Mouse (Mus musculus) stomach, embryonic 15.5 days (tissue): ENCODE results near the gene Tnp2. TPM values are rescaled to one million over a fixed set of nuclear protein-coding genes. Genes with fewer than 3 reads are reported as not detected.
A peak's percentile ranks its signal among the peaks of the same experiment; 100 is the strongest.

Source experiments
- ATAC-seq: fragments of 200-750 bp; cut with Nextera tagmentation; 2 replicates; pipeline ENCODE4 v1.8.0; 2017; ENCODE audit warnings: low read depth, moderate number of reproducible peaks, moderate TSS enrichment; ENCODE audit not compliant: insufficient read depth, low FRiP score
- H3K27ac ChIP-seq: fragments of 300-500 bp; sonication (generic); 2 replicates; pipeline ENCODE4 v1.5.1; 2015; ENCODE audit warnings: mild to moderate bottlenecking, inconsistent platforms
- H3K27me3 ChIP-seq: fragments of 300-500 bp; sonication (generic); replicated peaks from 2 replicates; pipeline ENCODE4 v1.6.1; 2015; ENCODE audit warnings: inconsistent platforms
- H3K36me3 ChIP-seq: fragments of 300-500 bp; sonication (generic); 2 replicates; pipeline ENCODE4 v1.6.1; 2015; ENCODE audit warnings: inconsistent platforms
- H3K4me1 ChIP-seq: fragments of 300-500 bp; sonication (generic); 2 replicates; pipeline ENCODE4 v1.6.1; 2015; ENCODE audit warnings: inconsistent platforms
- H3K4me2 ChIP-seq: fragments of 300-500 bp; sonication (generic); 2 replicates; pipeline ENCODE4 v1.6.1; 2015; ENCODE audit warnings: mild to moderate bottlenecking, inconsistent platforms
- H3K4me3 ChIP-seq: fragments of 300-500 bp; sonication (generic); replicated peaks from 2 replicates; pipeline ENCODE4 v1.5.1; 2015; ENCODE audit warnings: inconsistent platforms
- H3K9ac ChIP-seq: fragments of 300-500 bp; sonication (generic); 2 replicates; pipeline ENCODE4 v1.6.1; 2015; ENCODE audit warnings: inconsistent platforms
- H3K9me3 ChIP-seq: fragments of 300-500 bp; sonication (generic); 2 replicates; pipeline ENCODE4 v1.6.1; 2016; ENCODE audit warnings: inconsistent platforms
- WGBS: fragments of 180-500 bp; shearing (Covaris S2); methylation state at CpG from one replicate; pipeline ENCODE4 v1.1.7; 2015; 5-methylcytosine and 5-hydroxymethylcytosine counted together
- polyA plus RNA-seq: library from polyadenylated mRNA; unstranded; fragments of >200 nt; fragmentation: Nextera tagmentation; extraction: Ambion mirVana; gene quantifications from 2 replicates; pipeline ENCODE4 v1.2.1, GENCODE M21; 2015

Gene Tnp2
- polyA plus RNA-seq, 1 experiment from 2014 or later = not detected

- no peak for ATAC-seq
- Histone ChIP-seq H3K27me3 (no peaks in the 10 kb centered on the region), H3K9ac (no peak overlapping the region), H3K36me3 (no peaks in the 10 kb centered on the region), H3K4me3 (no peak overlapping the region), H3K9me3 (no peaks in the 10 kb centered on the region), H3K4me2 (no peak overlapping the region), H3K4me1 (peaks cover 9% of the 10 kb centered on the region), H3K27ac (no peak overlapping the region)
- WGBS = 61% methylated on average over 5 of the region's 5 CpGs
Observed at GRCm38 (mm10) chr16:10762569-10763180, 25.8 kb downstream of the Tnp2 start.

GRCm38 (mm10) chr16:10761182-10761581 lies 27.3 kb downstream of the Tnp2 start:
- ATAC-seq = no peak
- Histone ChIP-seq H3K9me3 (no peaks in the 10 kb centered on the region), H3K27me3 (no peaks in the 10 kb centered on the region), H3K9ac (no peak overlapping the region), H3K36me3 (no peaks in the 10 kb centered on the region), H3K27ac (no peak overlapping the region), H3K4me1 (peaks cover 9% of the 10 kb centered on the region), H3K4me3 (no peak overlapping the region), H3K4me2 (no peak overlapping the region)
- WGBS = 73% methylated on average over 8 of the region's 8 CpGs

- ATAC-seq = no peak
- Histone ChIP-seq H3K4me1 (0 out of 2 replicates have a peak, but pooled peaks cover 2% of the 10 kb centered on the region), H3K27ac (no peak overlapping the region), H3K27me3 (no peaks in the 10 kb centered on the region), H3K9ac (no peak overlapping the region), H3K4me3 (no peak overlapping the region), H3K36me3 (no peaks in the 10 kb centered on the region), H3K4me2 (no peak overlapping the region), H3K9me3 (no peaks in the 10 kb centered on the region)
- WGBS = 56% methylated on average over 6 of the region's 6 CpGs
Observed at GRCm38 (mm10) chr16:10756168-10756567, 32.3 kb downstream of the Tnp2 start.

- Histone ChIP-seq H3K27me3 (no peaks in the 10 kb centered on the region), H3K27ac (no peak overlapping the region)
- 90% methylated on average over 3 of the region's 3 CpGs for WGBS
Observed at GRCm38 (mm10) chr16:10754521-10755296, 33.8 kb downstream of the Tnp2 start.

GRCm38 (mm10) chr16:10749824-10750223 lies 38.6 kb downstream of the Tnp2 start:
- no peak overlapping the region for H3K4me3 ChIP-seq
- peak; percentile 61 for ATAC-seq
- 36% methylated on average over 7 of the region's 7 CpGs for WGBS
- H3K27ac ChIP-seq = peak overlapping the region; percentile 4; the same call in 1 of the 2 replicates
- H3K9ac ChIP-seq = no peak overlapping the region
- no peaks in the 10 kb centered on the region for H3K27me3 ChIP-seq
- H3K4me1 ChIP-seq = peaks cover 10% of the 10 kb centered on the region; the same call in 1 of the 2 replicates
- H3K9me3 ChIP-seq = no peaks in the 10 kb centered on the region
- H3K4me2 ChIP-seq = no peak overlapping the region
- H3K36me3 ChIP-seq = no peaks in the 10 kb centered on the region

More at GRCm38 (mm10) chr16:10754521-10755296, 33.8 kb downstream of the Tnp2 start:
- ATAC-seq = no peak
- H3K4me3 ChIP-seq = no peak overlapping the region
- no peaks in the 10 kb centered on the region for H3K9me3 ChIP-seq
- no peak overlapping the region for H3K4me2 ChIP-seq
- H3K9ac ChIP-seq = no peak overlapping the region
- H3K36me3 ChIP-seq = no peaks in the 10 kb centered on the region
- peaks cover 6% of the 10 kb centered on the region; the same call in 1 of the 2 replicates for H3K4me1 ChIP-seq

- H3K36me3 ChIP-seq = no peaks in the 10 kb centered on the region
- H3K9ac ChIP-seq = no peak overlapping the region
- 40% methylated on average over 7 of the region's 7 CpGs for WGBS
- H3K4me1 ChIP-seq = peaks cover 10% of the 10 kb centered on the region; the same call in 1 of the 2 replicates
- H3K27me3 ChIP-seq = no peaks in the 10 kb centered on the region
- ATAC-seq = no peak
- H3K4me2 ChIP-seq = no peak overlapping the region
- H3K4me3 ChIP-seq = no peak overlapping the region
- H3K9me3 ChIP-seq = no peaks in the 10 kb centered on the region
- no peak overlapping the region for H3K27ac ChIP-seq
Observed at GRCm38 (mm10) chr16:10749226-10749625, 39.2 kb downstream of the Tnp2 start.

- Histone ChIP-seq H3K36me3 (no peaks in the 10 kb centered on the region), H3K4me2 (no peak overlapping the region), H3K4me3 (no peak overlapping the region), H3K4me1 (peaks cover 7% of the 10 kb centered on the region; the same call in 1 of the 2 replicates), H3K9me3 (no peaks in the 10 kb centered on the region), H3K9ac (no peak overlapping the region), H3K27me3 (no peaks in the 10 kb centered on the region), H3K27ac (no peak overlapping the region)
- ATAC-seq = peak; percentile 60; the same call in 1 of the 2 replicates
- 62% methylated on average over 2 of the region's 2 CpGs for WGBS
Observed at GRCm38 (mm10) chr16:10741082-10741481, 47.4 kb downstream of the Tnp2 start.

GRCm38 (mm10) chr16:10739854-10740398 lies 48.5 kb downstream of the Tnp2 start:
- Histone ChIP-seq H3K4me1 (peaks cover 7% of the 10 kb centered on the region; the same call in 1 of the 2 replicates), H3K27ac (no peak overlapping the region), H3K9ac (no peak overlapping the region), H3K9me3 (no peaks in the 10 kb centered on the region), H3K36me3 (no peaks in the 10 kb centered on the region), H3K27me3 (no peaks in the 10 kb centered on the region), H3K4me3 (no peak overlapping the region), H3K4me2 (no peak overlapping the region)
- WGBS = 68% methylated on average over 9 of the region's 9 CpGs
- ATAC-seq = no peak

- Histone ChIP-seq H3K4me3 (no peak overlapping the region), H3K9me3 (no peaks in the 10 kb centered on the region), H3K4me2 (no peak overlapping the region), H3K27me3 (no peaks in the 10 kb centered on the region), H3K36me3 (no peaks in the 10 kb centered on the region), H3K9ac (no peak overlapping the region), H3K27ac (peak overlapping the region; percentile 48; the same call in 1 of the 2 replicates), H3K4me1 (peaks cover 7% of the 10 kb centered on the region; the same call in 1 of the 2 replicates)
- WGBS = 84% methylated on average over 3 of the region's 3 CpGs
- ATAC-seq = no peak
Observed at GRCm38 (mm10) chr16:10738866-10739265, 49.6 kb downstream of the Tnp2 start.

Other genes with a start within 250 kb of the Tnp2 start
- gene Dexi, start 245.6 kb downstream of the Tnp2 start, polyA plus RNA-seq = 19.3 and 22.2 TPM in 2 replicates
- 31.0 and 31.5 TPM in 2 replicates for gene Clec16a, start 243.3 kb downstream of the Tnp2 start, polyA plus RNA-seq
- 9.0 and 10.2 TPM in 2 replicates for gene Socs1, start 3.1 kb downstream of the Tnp2 start, polyA plus RNA-seq
- gene Prm3, start 2.3 kb upstream of the Tnp2 start, polyA plus RNA-seq = not detected in 2 replicates
- gene Prm2, start 7.5 kb upstream of the Tnp2 start, polyA plus RNA-seq = not detected in 2 replicates
- not detected in 2 replicates for gene Prm1, start 17.2 kb upstream of the Tnp2 start, polyA plus RNA-seq
- gene Gm11172, start 24.3 kb upstream of the Tnp2 start, polyA plus RNA-seq = not detected in 2 replicates
- gene Rmi2, start 46.4 kb upstream of the Tnp2 start, polyA plus RNA-seq = 3.4 and 3.7 TPM in 2 replicates